Mouse (Mus musculus) midbrain, postnatal 0 days (tissue): Measurements from ENCODE around the gene Kdelr3. TPM values are rescaled to one million over a fixed set of nuclear protein-coding genes. Genes with fewer than 3 reads are reported as not detected.

Source experiments
- ATAC-seq: fragments of 200-750 bp; cut with Nextera tagmentation; 2 replicates; pipeline ENCODE4 v1.8.0; 2017; ENCODE audit warnings: moderate number of reproducible peaks, mild to moderate bottlenecking, moderate TSS enrichment, moderate library complexity; ENCODE audit not compliant: low FRiP score
- DNase-seq: peaks from one replicate; pipeline ENCODE4 v3.0.0-alpha.2; 2015; ENCODE audit warnings: low spot score
- H3K27ac ChIP-seq: fragments of 300-500 bp; sonication (generic); 2 replicates; pipeline ENCODE4 v1.5.1; 2014; ENCODE audit warnings: low read depth, mild to moderate bottlenecking, low read length, mixed read lengths
- H3K27me3 ChIP-seq: fragments of 300-500 bp; sonication (generic); 2 replicates; pipeline ENCODE4 v1.6.1; 2014; ENCODE audit warnings: low read length, control low read depth, mixed read lengths; ENCODE audit not compliant: insufficient read depth
- H3K36me3 ChIP-seq: fragments of 300-500 bp; sonication (generic); 2 replicates; pipeline ENCODE4 v1.6.1; 2014; ENCODE audit warnings: low read length, control low read depth, mixed read lengths; ENCODE audit not compliant: insufficient read depth
- H3K4me1 ChIP-seq: fragments of 300-500 bp; sonication (generic); 2 replicates; pipeline ENCODE4 v1.6.1; 2014; ENCODE audit warnings: mild to moderate bottlenecking, control low read depth, antibody characterized with exemption, low read length, mixed read lengths; ENCODE audit not compliant: insufficient read depth
- H3K4me2 ChIP-seq: fragments of 300-500 bp; sonication (generic); 2 replicates; pipeline ENCODE4 v1.6.1; 2014; ENCODE audit warnings: low read depth, mild to moderate bottlenecking, low read length, mixed read lengths; ENCODE audit not compliant: poor library complexity, severe bottlenecking
- H3K4me3 ChIP-seq: fragments of 300-500 bp; sonication (generic); 2 replicates; pipeline ENCODE4 v1.5.1; 2014; ENCODE audit warnings: low read depth, mild to moderate bottlenecking, low read length, moderate library complexity
- H3K9ac ChIP-seq: fragments of 300-500 bp; sonication (generic); replicated peaks from 2 replicates; pipeline ENCODE4 v1.6.1; 2014; ENCODE audit warnings: mild to moderate bottlenecking, low read length, moderate library complexity, mixed read lengths; ENCODE audit not compliant: poor library complexity, severe bottlenecking
- H3K9me3 ChIP-seq: fragments of 300-500 bp; sonication (generic); 2 replicates; pipeline ENCODE4 v1.6.1; 2016; ENCODE audit warnings: low read length, control low read depth
- CTCF ChIP-seq: IDR thresholded peaks from 2 replicates; pipeline ENCODE4 v1.5.1; 2016; ENCODE audit warnings: antibody characterized with exemption, mild to moderate bottlenecking
- WGBS: fragments of 180-500 bp; shearing (Covaris S2); extraction: QIAGEN DNeasy Blood & Tissue Kit; methylation state at CpG from one replicate; pipeline ENCODE4 v1.1.7; 2014; 5-methylcytosine and 5-hydroxymethylcytosine counted together
- polyA plus RNA-seq: library from polyadenylated mRNA; unstranded; fragments of >200 nt; fragmentation: Nextera tagmentation; extraction: Ambion mirVana; gene quantifications from 2 replicates; pipeline ENCODE4 v1.2.1, GENCODE M21; 2015
- total RNA-seq: library from RNA; depleted of rRNA; stranded (reverse); fragments of >200 nt; gene quantifications from 2 replicates; pipeline ENCODE4 v1.2.3, GENCODE M21; 2014

Kdelr3 gene
- total and polyA plus RNA-seq, 2 experiments from 2014 or later: 6.0 to 7.7 TPM

GRCm38 (mm10) chr15:79473042-79473441, 43.2 kb upstream of the Kdelr3 start:
- Histone ChIP-seq H3K4me2 (no peak overlapping the region), H3K9ac (no peak overlapping the region), H3K27ac (no peak overlapping the region), H3K9me3 (no peaks in the 10 kb centered on the region), H3K4me3 (no peak overlapping the region), H3K27me3 (no peaks in the 10 kb centered on the region), H3K36me3 (no peaks in the 10 kb centered on the region), H3K4me1 (no peaks in the 10 kb centered on the region)
- DNase-seq (no peak), ATAC-seq (no peak)
- WGBS: 90% methylated on average over 5 of the region's 5 CpGs
- peak; percentile 25 for TF ChIP-seq CTCF

DNA sequence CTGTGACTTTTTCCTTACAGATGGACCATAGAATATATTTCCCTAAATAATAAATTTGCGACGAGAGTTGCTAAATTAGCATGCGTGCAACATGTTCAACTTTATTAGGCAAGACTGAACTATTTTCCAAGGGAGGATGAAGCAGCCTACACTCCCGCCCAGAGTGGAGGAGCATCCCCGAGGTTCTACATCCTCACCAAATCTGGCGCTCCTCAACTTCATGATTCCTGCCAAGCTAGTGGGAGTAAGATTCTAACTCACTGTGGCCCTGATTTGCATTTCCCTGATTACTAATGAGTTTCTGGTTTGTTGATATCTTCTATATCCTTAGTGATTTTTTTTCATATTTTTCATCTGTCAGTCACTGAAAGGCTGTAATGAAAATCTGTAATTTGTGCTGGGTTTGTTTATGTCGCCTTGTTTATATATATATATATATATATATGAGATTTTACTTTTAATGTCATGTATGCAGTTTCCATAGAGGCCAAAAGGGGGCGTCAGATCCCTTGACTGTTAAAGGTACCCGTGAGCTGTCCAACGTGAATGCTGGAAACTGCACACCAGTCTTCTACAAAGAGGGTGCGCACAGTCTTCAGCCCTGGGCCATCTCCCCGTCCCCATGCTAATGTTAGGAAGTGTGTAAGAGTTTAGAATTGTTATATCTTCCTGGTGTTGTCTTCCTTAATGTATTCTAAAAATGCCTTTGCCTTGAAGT, 42.4 kb upstream of the Kdelr3 start:
- Histone ChIP-seq H3K4me2 (no peak overlapping the region), H3K27me3 (no peaks in the 10 kb centered on the region), H3K27ac (no peak overlapping the region), H3K4me3 (no peak overlapping the region), H3K36me3 (no peaks in the 10 kb centered on the region), H3K4me1 (no peaks in the 10 kb centered on the region), H3K9me3 (no peaks in the 10 kb centered on the region), H3K9ac (no peak overlapping the region)
- no peak for DNase-seq
- ATAC-seq: no peak
- TF ChIP-seq CTCF: peak; percentile 19
- 57% methylated on average over 12 of the region's 12 CpGs for WGBS

- DNase-seq (no peak), ATAC-seq (no peak)
- Histone ChIP-seq H3K36me3 (no peaks in the 10 kb centered on the region), H3K27me3 (no peaks in the 10 kb centered on the region), H3K9ac (no peak overlapping the region), H3K9me3 (no peaks in the 10 kb centered on the region), H3K4me1 (no peaks in the 10 kb centered on the region), H3K27ac (no peak overlapping the region), H3K4me3 (no peak overlapping the region), H3K4me2 (no peak overlapping the region)
- TF ChIP-seq CTCF: no peak
- WGBS: 65% methylated on average over 6 of the region's 6 CpGs
Measured at GRCm38 (mm10) chr15:79477227-79477626, 39.0 kb upstream of the Kdelr3 start.

- Histone ChIP-seq H3K36me3 (no peaks in the 10 kb centered on the region), H3K9me3 (no peaks in the 10 kb centered on the region), H3K27ac (no peak overlapping the region), H3K27me3 (no peaks in the 10 kb centered on the region), H3K4me1 (no peaks in the 10 kb centered on the region), H3K4me3 (no peak overlapping the region), H3K9ac (no peak overlapping the region), H3K4me2 (no peak overlapping the region; the same call in 1 of the 2 replicates)
- no peak for ATAC-seq
- DNase-seq: no peak
- no peak for TF ChIP-seq CTCF
- 14% methylated on average over 15 of the region's 15 CpGs for WGBS
Measured at GRCm38 (mm10) chr15:79481181-79481688, 35.0 kb upstream of the Kdelr3 start.

DNA sequence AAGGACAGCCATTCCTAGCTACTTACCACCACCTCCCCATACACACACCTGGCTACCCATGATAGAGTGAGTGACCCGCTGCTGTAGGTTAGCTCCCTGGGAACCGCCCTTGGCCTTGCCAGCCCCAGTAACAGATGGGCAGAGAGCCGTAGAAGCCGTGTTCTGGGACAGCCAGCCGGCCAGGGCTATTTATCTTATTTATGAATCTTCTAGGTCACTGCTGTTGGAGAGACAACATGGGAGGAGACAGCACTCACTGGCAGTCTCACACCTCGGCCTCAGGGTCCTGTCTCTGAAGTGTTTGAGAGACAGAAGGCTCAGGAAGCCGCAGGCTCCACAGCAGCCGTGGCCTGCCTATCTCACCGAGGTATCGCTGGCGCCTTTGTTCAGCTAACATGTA, 26.7 kb upstream of the Kdelr3 start:
- H3K27ac ChIP-seq: no peak overlapping the region
- 0 out of 2 replicates have a peak, but pooled peaks cover 5% of the 10 kb centered on the region for H3K27me3 ChIP-seq
- H3K4me2 ChIP-seq: no peak overlapping the region
- DNase-seq (no peak), ATAC-seq (no peak)
- H3K4me1 ChIP-seq: no peaks in the 10 kb centered on the region
- no peak overlapping the region for H3K4me3 ChIP-seq
- no peaks in the 10 kb centered on the region for H3K9me3 ChIP-seq
- no peaks in the 10 kb centered on the region for H3K36me3 ChIP-seq
- 65% methylated on average over 11 of the region's 11 CpGs for WGBS
- H3K9ac ChIP-seq: no peak overlapping the region
- TF ChIP-seq CTCF: no peak

- no peak for TF ChIP-seq CTCF
- no peak for ATAC-seq
- Histone ChIP-seq H3K27me3 (0 out of 2 replicates have a peak, but pooled peaks cover 5% of the 10 kb centered on the region), H3K4me3 (no peak overlapping the region), H3K4me2 (no peak overlapping the region), H3K36me3 (no peaks in the 10 kb centered on the region), H3K9me3 (no peaks in the 10 kb centered on the region), H3K27ac (no peak overlapping the region), H3K9ac (no peak overlapping the region), H3K4me1 (no peaks in the 10 kb centered on the region)
- WGBS: 47% methylated on average over 18 of the region's 18 CpGs
- no peak for DNase-seq
Measured at GRCm38 (mm10) chr15:79493527-79493926, 22.7 kb upstream of the Kdelr3 start.
